Mouse (Mus musculus): ENCODE results near the gene Uimc1. TPM values are rescaled to one million over a fixed set of nuclear protein-coding genes. Genes with fewer than 3 reads are reported as not detected.
"Not testable (repeated sequence)": the region's sequence is repeated elsewhere in the genome, so short reads cannot be mapped to it uniquely, and the experiment has no call there.

The Uimc1 gene
- 10 to 100 TPM; 24.8 to 26.0 TPM for total RNA-seq (2021)
- long read RNA-seq, experiment 1, transcript Uimc1-201 (15 exons, 2,931 nt): major isoform, 17 of 20 reads
- long read RNA-seq, experiment 1, partial matches to known transcripts: 0 of 20 reads
- long read RNA-seq, experiment 1, other reads (novel, unspliced or antisense): 1 of 20 reads
- long read RNA-seq, experiment 2, transcript Uimc1-201 (15 exons, 2,931 nt): major isoform, 38 of 54 reads
- long read RNA-seq, experiment 2, partial matches to known transcripts: 2 of 54 reads
- long read RNA-seq, experiment 2, other reads (novel, unspliced or antisense): 9 of 54 reads

- DNase-seq (ENCODE audit: low spot score in 2 of 2): peak; percentile 79
These were observed at the start of gene Uimc1 for GRCm38 (mm10) chr13:55099726-55100478. TSS of gene Uimc1 (minus strand) at chr13:55100300.

GRCm38 (mm10) chr13:55140271-55140670 is 40.2 kb upstream of the Uimc1 start:
- DNase-seq (ENCODE audit: low spot score in 2 of 2): no peak

GRCm38 (mm10) chr13:55135382-55135781 is 35.3 kb upstream of the Uimc1 start:
- no peak for DNase-seq (ENCODE audit: low spot score in 2 of 2)

GRCm38 (mm10) chr13:55133448-55133847 is 33.3 kb upstream of the Uimc1 start, which contains the start of gene Gm17617:
TSS of gene Gm17617 (minus strand) at chr13:55133548.
- DNase-seq (ENCODE audit: low spot score in 2 of 2): no peak

DNA sequence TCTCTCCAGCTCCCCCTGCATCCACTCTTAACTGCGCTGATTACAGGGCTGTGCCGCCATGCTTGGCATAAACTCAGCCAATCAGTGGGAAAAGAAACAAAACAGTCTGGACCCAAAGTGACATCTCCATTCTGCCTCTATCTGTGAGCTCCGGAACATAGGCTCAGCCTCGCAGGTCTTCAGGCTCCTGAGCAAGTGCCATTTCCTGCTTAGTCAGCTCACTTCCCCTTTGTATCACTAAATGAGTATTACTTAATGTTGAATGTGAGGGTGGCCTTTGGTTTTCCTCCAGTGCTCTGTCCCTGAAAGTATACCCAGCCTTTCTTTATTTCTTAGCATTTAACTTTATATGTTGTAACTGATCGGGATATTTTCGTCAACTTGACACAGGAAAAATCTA is 24.8 kb upstream of the Uimc1 start:
- DNase-seq (ENCODE audit: low spot score in 2 of 2): no peak

DNA sequence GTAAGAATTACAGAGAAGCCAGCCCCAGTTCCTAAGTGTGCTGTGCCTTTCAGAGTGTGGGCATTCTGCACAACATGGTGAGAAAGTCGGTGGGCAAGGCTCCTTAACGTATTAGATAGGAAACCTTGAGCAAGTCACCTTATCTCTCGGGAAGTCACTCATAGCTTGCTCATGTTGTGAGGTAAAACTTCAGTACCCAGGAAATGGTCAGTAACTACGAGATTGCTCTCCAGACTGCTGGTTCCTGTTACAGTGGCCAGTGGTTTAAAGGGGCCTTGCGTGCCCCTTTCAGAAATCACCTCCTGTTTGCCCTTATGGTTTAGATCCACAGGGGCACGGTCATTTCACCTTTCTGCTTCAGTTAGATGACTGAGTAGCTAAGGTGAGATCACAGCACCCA is 14.3 kb upstream of the Uimc1 start:
- no peak for DNase-seq (ENCODE audit: low spot score in 2 of 2)

- DNase-seq (ENCODE audit: low spot score in 2 of 2): peak; percentile 44 to 66
These were observed 7.6 kb upstream of the Uimc1 start for GRCm38 (mm10) chr13:55107694-55108093.

DNA sequence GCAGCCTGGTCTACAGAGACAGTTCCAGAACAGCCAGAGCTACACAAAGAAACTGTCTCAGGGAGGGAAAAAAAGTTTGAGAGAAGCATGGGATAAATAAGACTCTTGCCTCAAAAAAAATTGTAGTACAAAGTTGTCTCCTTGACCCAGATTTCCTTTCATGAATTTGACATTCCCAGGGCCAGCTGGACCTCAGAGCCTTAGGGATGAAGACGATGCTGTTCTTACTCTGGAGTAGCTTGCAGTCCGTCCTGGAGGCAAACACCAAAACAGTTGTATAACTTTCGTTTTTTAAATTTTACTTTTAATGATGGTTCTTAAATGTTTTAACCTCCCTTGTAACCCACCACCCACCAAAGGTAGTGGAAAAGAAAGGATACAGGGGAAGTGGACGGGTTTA is 7.0 kb upstream of the Uimc1 start:
- DNase-seq (ENCODE audit: low spot score in 2 of 2): no peak

DNA sequence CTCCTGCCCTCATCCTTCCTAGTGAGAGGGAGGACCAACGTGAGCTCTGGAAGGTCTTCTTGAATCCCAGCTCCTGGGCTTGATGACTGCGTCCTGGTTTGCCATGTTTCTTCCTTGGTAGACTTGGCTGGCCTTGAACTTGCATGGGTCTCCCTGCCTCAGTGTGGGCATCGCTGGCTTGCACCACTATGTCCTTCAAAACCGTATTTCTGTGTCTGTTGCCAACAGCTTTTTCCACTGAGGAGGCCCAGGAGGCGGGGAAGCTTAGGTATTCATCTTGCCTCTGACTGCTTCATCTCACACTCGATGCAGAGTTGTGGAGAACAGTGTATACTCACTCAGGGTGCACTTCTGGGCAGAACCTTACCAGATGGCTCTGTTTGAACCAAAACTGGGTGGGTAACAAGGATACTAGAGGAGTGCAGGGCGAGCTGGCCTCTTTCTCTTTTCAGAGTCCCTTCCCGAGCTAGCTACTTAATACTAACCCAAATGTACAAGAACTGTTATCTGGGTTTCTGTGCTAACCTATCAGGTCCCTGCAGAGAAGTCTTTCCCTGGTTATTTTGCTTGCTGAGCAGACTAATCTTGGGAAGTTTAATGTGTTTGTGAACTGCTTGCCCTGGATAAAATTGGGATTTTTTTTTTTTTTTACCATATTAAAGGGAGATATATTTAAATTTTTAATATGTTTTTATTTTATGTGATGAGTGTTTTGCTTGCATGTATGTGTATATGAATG is 6.0 kb upstream of the Uimc1 start:
- peak in 1 of 2 experiments; percentile 49 for DNase-seq (ENCODE audit: low spot score in 2 of 2)

DNA sequence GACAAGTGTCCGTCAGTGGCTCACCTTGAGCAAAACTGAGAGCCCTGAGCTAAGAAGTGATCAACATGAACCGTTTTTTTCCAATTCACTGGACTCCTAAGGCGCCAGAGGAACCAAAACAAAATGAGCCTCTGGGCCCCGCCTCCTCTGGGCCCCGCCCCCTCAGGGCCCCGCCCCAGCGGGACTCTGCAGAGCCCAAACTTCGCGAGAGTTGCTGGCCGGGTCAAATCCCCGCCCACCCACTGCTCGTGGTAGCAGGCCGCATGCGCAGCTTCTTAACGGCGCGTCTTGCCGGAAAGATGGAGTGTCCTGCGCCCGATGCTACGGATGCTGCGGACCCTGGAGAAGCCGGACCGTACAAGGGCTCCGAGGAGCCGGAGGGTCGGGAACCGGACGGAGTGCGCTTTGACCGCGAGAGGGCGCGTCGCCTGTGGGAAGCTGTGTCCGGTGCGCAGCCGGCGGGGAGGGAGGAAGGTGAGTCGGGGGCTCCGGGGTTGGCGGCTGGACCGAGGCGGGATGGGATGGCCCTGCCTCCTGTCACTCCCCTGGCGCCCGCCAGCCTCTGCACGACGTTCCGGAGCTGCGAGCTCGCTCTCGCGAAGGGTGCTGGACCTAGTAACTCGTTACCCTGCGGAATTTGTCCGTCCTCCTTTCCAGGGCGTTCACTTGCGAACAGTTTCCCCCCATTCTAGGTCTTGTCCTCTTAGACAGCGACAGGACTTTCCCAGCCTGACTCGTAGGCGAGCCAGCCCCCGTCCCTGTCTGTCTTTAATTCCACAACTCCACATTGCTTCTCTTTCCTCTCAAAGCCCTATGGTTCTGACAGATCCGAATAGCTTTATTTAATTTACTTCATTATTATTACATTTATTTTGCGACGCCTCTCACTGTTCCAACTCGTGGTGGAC is 5.2 kb upstream of the Uimc1 start, which contains the start of gene Zfp346:
Gene Zfp346 (plus strand): TSS at position 267 of the 908 bp plus-strand sequence.
- peak; percentile 96 to 97 for DNase-seq (ENCODE audit: low spot score in 2 of 2)

DNA sequence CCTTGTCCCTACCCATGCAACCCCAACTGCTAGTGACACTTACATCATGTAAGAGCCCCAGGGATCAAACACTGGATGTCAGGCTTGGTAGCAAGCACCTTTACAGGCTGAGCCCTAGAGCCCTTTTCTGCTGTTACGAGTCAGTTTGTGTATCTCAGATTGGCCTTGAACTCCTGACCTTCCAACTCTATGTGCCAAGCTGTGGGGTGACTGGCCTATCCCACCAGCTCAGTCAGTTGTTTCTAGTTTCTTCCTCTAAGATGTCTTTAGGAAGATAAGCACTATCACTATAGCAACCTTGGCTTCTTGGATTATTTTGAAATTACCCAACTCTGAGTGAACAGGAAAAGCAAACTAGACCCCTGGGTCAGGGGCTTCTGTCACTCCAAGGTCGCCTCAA is 3.3 kb upstream of the Uimc1 start:
- no peak for DNase-seq (ENCODE audit: low spot score in 2 of 2)

GRCm38 (mm10) chr13:55102366-55102765 is 2.3 kb upstream of the Uimc1 start:
- DNase-seq (ENCODE audit: low spot score in 2 of 2): no peak

DNA sequence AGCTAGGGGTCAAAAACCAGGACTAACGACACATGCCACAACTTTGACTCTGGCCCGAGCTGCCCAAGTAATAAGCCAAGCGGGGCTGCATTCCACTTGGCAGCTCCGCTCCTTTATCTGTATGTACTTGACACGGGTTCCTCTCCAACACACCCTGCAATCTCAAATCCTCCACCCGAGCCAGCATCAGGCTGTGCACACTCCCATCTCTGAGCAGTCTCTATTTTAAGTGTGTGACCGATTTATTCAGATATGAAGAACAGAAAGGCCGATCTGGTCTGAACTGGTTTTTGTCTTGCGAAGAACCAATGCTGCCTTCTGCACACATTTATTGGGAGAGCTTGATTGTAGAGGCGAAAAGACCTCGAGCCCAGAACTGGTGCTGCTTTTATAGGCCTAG is 1.5 kb upstream of the Uimc1 start:
- no peak for DNase-seq (ENCODE audit: low spot score in 2 of 2)

GRCm38 (mm10) chr13:55099066-55099725 is 904 bp downstream of the Uimc1 start:
- no peak for DNase-seq (ENCODE audit: low spot score in 2 of 2)

- DNase-seq (ENCODE audit: low spot score in 2 of 2): not testable (repeated sequence)
These were observed 2.3 kb downstream of the Uimc1 start for GRCm38 (mm10) chr13:55097841-55098240.

DNA sequence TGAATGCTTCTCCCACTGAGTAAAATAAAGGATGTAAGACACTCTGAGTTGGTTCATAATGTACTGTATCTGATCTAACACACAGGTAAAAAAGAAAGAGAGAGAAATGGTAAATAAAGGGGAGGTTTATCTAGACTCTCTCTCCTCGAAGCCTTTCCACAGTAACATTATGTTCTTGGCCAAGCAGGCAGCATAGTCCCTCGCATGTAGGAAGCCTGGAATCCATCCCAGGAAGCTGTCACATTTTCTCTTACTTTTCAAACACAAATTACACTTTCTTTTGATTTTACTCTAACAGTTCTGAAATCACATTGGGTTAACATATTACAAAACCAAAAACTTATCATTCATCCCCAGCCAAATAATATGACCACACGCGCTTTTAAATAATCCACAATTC is 7.5 kb downstream of the Uimc1 start:
- no peak for DNase-seq (ENCODE audit: low spot score in 2 of 2)

- DNase-seq (ENCODE audit: low spot score in 2 of 2): no peak
These were observed 24.5 kb downstream of the Uimc1 start for GRCm38 (mm10) chr13:55075597-55075996.

- DNase-seq (ENCODE audit: low spot score in 2 of 2): no peak
These were observed 28.8 kb downstream of the Uimc1 start for GRCm38 (mm10) chr13:55071322-55071721.

DNA sequence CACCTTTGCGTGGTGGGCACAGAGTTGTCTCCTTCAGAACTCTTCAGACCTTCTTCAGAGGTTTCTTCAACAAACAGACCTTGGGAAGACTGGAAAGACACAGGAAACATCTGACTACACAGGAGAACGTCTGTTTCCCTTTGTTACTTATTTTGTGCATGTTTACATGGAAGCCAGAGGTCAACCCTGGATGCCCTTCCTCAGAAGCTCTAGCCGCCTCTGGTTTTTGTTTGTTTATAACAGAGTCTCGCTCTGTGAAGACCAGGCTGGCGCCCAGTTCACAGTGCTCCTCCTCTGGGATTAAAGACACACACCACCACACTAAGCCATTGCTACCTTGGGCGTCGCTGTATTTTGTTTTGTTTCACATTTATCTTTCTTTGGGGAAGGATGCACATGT is 30.4 kb downstream of the Uimc1 start:
- DNase-seq (ENCODE audit: low spot score in 2 of 2): no peak

GRCm38 (mm10) chr13:55063276-55063675 is 36.8 kb downstream of the Uimc1 start:
- DNase-seq (ENCODE audit: low spot score in 2 of 2): no peak
